Mouse (Mus musculus) limb, embryonic 13.5 days (tissue): Measurements from ENCODE around the gene Akap5. TPM values are rescaled to one million over a fixed set of nuclear protein-coding genes. Genes with fewer than 3 reads are reported as not detected.
A peak's percentile ranks its signal among the peaks of the same experiment; 100 is the strongest.

Experiments used
- ATAC-seq: fragments of 200-750 bp; cut with Nextera tagmentation; 2 replicates; pipeline ENCODE4 v1.8.0; 2017; ENCODE audit warnings: low read depth, moderate number of reproducible peaks, moderate TSS enrichment; ENCODE audit not compliant: low FRiP score
- H3K27ac ChIP-seq: fragments of 300-500 bp; sonication (generic); 2 replicates; pipeline ENCODE4 v1.5.1; 2015; ENCODE audit warnings: inconsistent platforms, mild to moderate bottlenecking, moderate library complexity
- H3K27me3 ChIP-seq: fragments of 300-500 bp; sonication (generic); 2 replicates; pipeline ENCODE4 v1.6.1; 2015; ENCODE audit warnings: mild to moderate bottlenecking, inconsistent platforms
- H3K36me3 ChIP-seq: fragments of 300-500 bp; sonication (generic); 2 replicates; pipeline ENCODE4 v1.6.1; 2015; ENCODE audit warnings: inconsistent platforms, mild to moderate bottlenecking, moderate library complexity
- H3K4me1 ChIP-seq: fragments of 300-500 bp; sonication (generic); 2 replicates; pipeline ENCODE4 v1.6.1; 2015; ENCODE audit warnings: inconsistent platforms
- H3K4me2 ChIP-seq: fragments of 300-500 bp; sonication (generic); replicated peaks from 2 replicates; pipeline ENCODE4 v1.6.1; 2015; ENCODE audit warnings: inconsistent platforms, mild to moderate bottlenecking, moderate library complexity
- H3K4me3 ChIP-seq: fragments of 300-500 bp; sonication (generic); 2 replicates; pipeline ENCODE4 v1.5.1; 2015; ENCODE audit warnings: moderate library complexity, mild to moderate bottlenecking, inconsistent platforms
- H3K9ac ChIP-seq: fragments of 300-500 bp; sonication (generic); 2 replicates; pipeline ENCODE4 v1.6.1; 2015; ENCODE audit warnings: mild to moderate bottlenecking, inconsistent platforms
- H3K9me3 ChIP-seq: fragments of 300-500 bp; sonication (generic); 2 replicates; pipeline ENCODE4 v1.6.1; 2016; ENCODE audit warnings: inconsistent platforms
- WGBS: fragments of 180-500 bp; shearing (Covaris S2); methylation state at CpG from one replicate; pipeline ENCODE4 v1.1.7; 2015; 5-methylcytosine and 5-hydroxymethylcytosine counted together
- polyA plus RNA-seq: library from polyadenylated mRNA; unstranded; fragments of >200 nt; fragmentation: Nextera tagmentation; extraction: Ambion mirVana; gene quantifications from 2 replicates; pipeline ENCODE4 v1.2.1, GENCODE M21; 2015

The Akap5 gene
- 2.1 and 2.3 TPM in 2 replicates for polyA plus RNA-seq

- Histone ChIP-seq H3K9me3 (no peaks in the 10 kb centered on the region), H3K27ac (no peak within 1 kb of the TSS)
- WGBS: 2% methylated on average over 52 of the region's 53 CpGs
Observed at GRCm38 (mm10) chr12:76324679-76325431, at the start of gene Akap5. TSS of gene Akap5 (plus strand) at chr12:76324891.

GRCm38 (mm10) chr12:76278209-76278608, 46.5 kb upstream of the Akap5 start:
- no peak for ATAC-seq
- no peak overlapping the region for H3K4me3 ChIP-seq
- WGBS: 86% methylated on average over 6 of the region's 6 CpGs
- no peaks in the 10 kb centered on the region for H3K9me3 ChIP-seq
- H3K4me2 ChIP-seq: no peak overlapping the region
- no peak overlapping the region for H3K9ac ChIP-seq
- H3K27me3 ChIP-seq: no peaks in the 10 kb centered on the region
- H3K27ac ChIP-seq: no peak overlapping the region
- peaks cover 3% of the 10 kb centered on the region; the same call in 1 of the 2 replicates for H3K4me1 ChIP-seq
- peaks cover 38% of the 10 kb centered on the region for H3K36me3 ChIP-seq

More at GRCm38 (mm10) chr12:76324679-76325431, at the start of gene Akap5:
- peaks cover 6% of the 10 kb centered on the region; the same call in 1 of the 2 replicates for H3K4me1 ChIP-seq
- peaks cover 14% of the 10 kb centered on the region; the same call in 1 of the 2 replicates for H3K27me3 ChIP-seq
- ATAC-seq: peak; percentile 94
- H3K36me3 ChIP-seq: peaks cover 14% of the 10 kb centered on the region
- H3K4me3 ChIP-seq: peak within 1 kb of the TSS; percentile 62
- H3K9ac ChIP-seq: peak within 1 kb of the TSS; percentile 78
- H3K4me2 ChIP-seq: peak within 1 kb of the TSS; percentile 95

- peaks cover 55% of the 10 kb centered on the region for H3K36me3 ChIP-seq
- no peak overlapping the region for H3K27ac ChIP-seq
- H3K4me1 ChIP-seq: peaks cover 3% of the 10 kb centered on the region; the same call in 1 of the 2 replicates
- no peaks in the 10 kb centered on the region for H3K9me3 ChIP-seq
- no peak for ATAC-seq
- H3K4me2 ChIP-seq: no peak overlapping the region
- 88% methylated on average over 9 of the region's 9 CpGs for WGBS
- no peak overlapping the region for H3K9ac ChIP-seq
- H3K4me3 ChIP-seq: no peak overlapping the region
- no peaks in the 10 kb centered on the region for H3K27me3 ChIP-seq
Observed at GRCm38 (mm10) chr12:76280556-76280955, 44.1 kb upstream of the Akap5 start.

- Histone ChIP-seq H3K9me3 (no peaks in the 10 kb centered on the region), H3K9ac (no peak overlapping the region), H3K27ac (no peak overlapping the region), H3K27me3 (no peaks in the 10 kb centered on the region), H3K4me3 (no peak overlapping the region), H3K36me3 (peaks cover 57% of the 10 kb centered on the region), H3K4me2 (no peak overlapping the region), H3K4me1 (peaks cover 3% of the 10 kb centered on the region; the same call in 1 of the 2 replicates)
- ATAC-seq: no peak
- WGBS: 82% methylated on average over 2 of the region's 2 CpGs
Observed at GRCm38 (mm10) chr12:76281111-76281660, 43.5 kb upstream of the Akap5 start.

GRCm38 (mm10) chr12:76282132-76282531, 42.6 kb upstream of the Akap5 start:
- Histone ChIP-seq H3K36me3 (peaks cover 57% of the 10 kb centered on the region), H3K4me2 (no peak overlapping the region), H3K27ac (no peak overlapping the region), H3K4me3 (no peak overlapping the region), H3K4me1 (peaks cover 3% of the 10 kb centered on the region; the same call in 1 of the 2 replicates), H3K27me3 (no peaks in the 10 kb centered on the region), H3K9ac (no peak overlapping the region), H3K9me3 (no peaks in the 10 kb centered on the region)
- WGBS: 55% methylated on average over 4 of the region's 4 CpGs
- ATAC-seq: peak; percentile 32; the same call in 1 of the 2 replicates

GRCm38 (mm10) chr12:76282532-76283173, 42.0 kb upstream of the Akap5 start:
- Histone ChIP-seq H3K36me3 (peaks cover 56% of the 10 kb centered on the region), H3K4me2 (no peak overlapping the region), H3K27ac (no peak overlapping the region), H3K4me3 (no peak overlapping the region), H3K9ac (no peak overlapping the region), H3K4me1 (peaks cover 3% of the 10 kb centered on the region; the same call in 1 of the 2 replicates), H3K27me3 (no peaks in the 10 kb centered on the region), H3K9me3 (no peaks in the 10 kb centered on the region)
- 92% methylated on average over 17 of the region's 17 CpGs for WGBS
- ATAC-seq: no peak

- ATAC-seq: no peak
- Histone ChIP-seq H3K4me3 (no peak overlapping the region), H3K27me3 (no peaks in the 10 kb centered on the region), H3K9ac (no peak overlapping the region), H3K36me3 (peaks cover 66% of the 10 kb centered on the region), H3K4me2 (no peak overlapping the region), H3K4me1 (peaks cover 3% of the 10 kb centered on the region; the same call in 1 of the 2 replicates), H3K27ac (no peak overlapping the region), H3K9me3 (no peaks in the 10 kb centered on the region)
- 74% methylated on average over 6 of the region's 6 CpGs for WGBS
Observed at GRCm38 (mm10) chr12:76285418-76285817, 39.3 kb upstream of the Akap5 start.

- Histone ChIP-seq H3K36me3 (peaks cover 72% of the 10 kb centered on the region), H3K4me2 (no peak overlapping the region), H3K9ac (no peak overlapping the region), H3K4me1 (no peaks in the 10 kb centered on the region), H3K9me3 (no peaks in the 10 kb centered on the region), H3K4me3 (no peak overlapping the region), H3K27me3 (no peaks in the 10 kb centered on the region), H3K27ac (no peak overlapping the region)
- WGBS: 87% methylated on average over 8 of the region's 8 CpGs
- no peak for ATAC-seq
Observed at GRCm38 (mm10) chr12:76287986-76288385, 36.7 kb upstream of the Akap5 start.

GRCm38 (mm10) chr12:76288494-76288893, 36.2 kb upstream of the Akap5 start:
- H3K36me3 ChIP-seq: peaks cover 70% of the 10 kb centered on the region
- H3K27ac ChIP-seq: no peak overlapping the region
- H3K27me3 ChIP-seq: no peaks in the 10 kb centered on the region
- H3K4me1 ChIP-seq: no peaks in the 10 kb centered on the region
- H3K9me3 ChIP-seq: no peaks in the 10 kb centered on the region
- no peak for ATAC-seq
- H3K4me3 ChIP-seq: no peak overlapping the region
- no peak overlapping the region for H3K4me2 ChIP-seq
- H3K9ac ChIP-seq: no peak overlapping the region
- WGBS: 92% methylated on average over 5 of the region's 5 CpGs

GRCm38 (mm10) chr12:76289428-76289827, 35.3 kb upstream of the Akap5 start:
- H3K27ac ChIP-seq: no peak overlapping the region
- H3K4me1 ChIP-seq: no peaks in the 10 kb centered on the region
- H3K36me3 ChIP-seq: peaks cover 70% of the 10 kb centered on the region
- no peak overlapping the region for H3K4me3 ChIP-seq
- H3K9ac ChIP-seq: no peak overlapping the region
- H3K27me3 ChIP-seq: no peaks in the 10 kb centered on the region
- H3K9me3 ChIP-seq: no peaks in the 10 kb centered on the region
- no peak overlapping the region for H3K4me2 ChIP-seq
- WGBS: 97% methylated on average over 12 of the region's 12 CpGs
- no peak for ATAC-seq

GRCm38 (mm10) chr12:76290271-76290670, 34.4 kb upstream of the Akap5 start:
- H3K36me3 ChIP-seq: peaks cover 73% of the 10 kb centered on the region
- no peak for ATAC-seq
- H3K9ac ChIP-seq: no peak overlapping the region
- no peak overlapping the region for H3K4me3 ChIP-seq
- no peaks in the 10 kb centered on the region for H3K27me3 ChIP-seq
- 97% methylated on average over 2 of the region's 2 CpGs for WGBS
- H3K4me2 ChIP-seq: no peak overlapping the region
- no peaks in the 10 kb centered on the region for H3K4me1 ChIP-seq
- H3K9me3 ChIP-seq: no peaks in the 10 kb centered on the region
- H3K27ac ChIP-seq: no peak overlapping the region

GRCm38 (mm10) chr12:76293192-76293591, 31.5 kb upstream of the Akap5 start:
- H3K4me1 ChIP-seq: no peaks in the 10 kb centered on the region
- no peak overlapping the region for H3K4me2 ChIP-seq
- no peak overlapping the region for H3K9ac ChIP-seq
- WGBS: 62% methylated on average over 7 of the region's 7 CpGs
- no peak overlapping the region for H3K27ac ChIP-seq
- H3K4me3 ChIP-seq: no peak overlapping the region
- peaks cover 88% of the 10 kb centered on the region for H3K36me3 ChIP-seq
- H3K27me3 ChIP-seq: no peaks in the 10 kb centered on the region
- H3K9me3 ChIP-seq: no peaks in the 10 kb centered on the region
- no peak for ATAC-seq
